Mouse (Mus musculus) liver, embryonic 15.5 days (tissue): Measurements from ENCODE around the gene Phc3. TPM values are rescaled to one million over a fixed set of nuclear protein-coding genes. Genes with fewer than 3 reads are reported as not detected.
"Not testable (repeated sequence)": the region's sequence is repeated elsewhere in the genome, so short reads cannot be mapped to it uniquely, and the experiment has no call there.

Experiments
- ATAC-seq: fragments of 200-750 bp; cut with Nextera tagmentation; 2 replicates; pipeline ENCODE4 v1.8.0; 2017; ENCODE audit warnings: moderate number of reproducible peaks, mild to moderate bottlenecking, moderate library complexity; ENCODE audit not compliant: insufficient read depth
- H3K27ac ChIP-seq: fragments of 300-500 bp; sonication (generic); replicated peaks from 2 replicates; pipeline ENCODE4 v1.5.1; 2015; ENCODE audit warnings: mild to moderate bottlenecking, inconsistent platforms
- H3K27me3 ChIP-seq: fragments of 300-500 bp; sonication (generic); 2 replicates; pipeline ENCODE4 v1.6.1; 2015; ENCODE audit warnings: mild to moderate bottlenecking, inconsistent platforms
- H3K36me3 ChIP-seq: fragments of 300-500 bp; sonication (generic); replicated peaks from 2 replicates; pipeline ENCODE4 v1.6.1; 2015; ENCODE audit warnings: moderate library complexity, mild to moderate bottlenecking, inconsistent platforms
- H3K4me1 ChIP-seq: fragments of 300-500 bp; sonication (generic); replicated peaks from 2 replicates; pipeline ENCODE4 v1.6.1; 2015; ENCODE audit warnings: inconsistent platforms
- H3K4me2 ChIP-seq: fragments of 300-500 bp; sonication (generic); 2 replicates; pipeline ENCODE4 v1.6.1; 2015; ENCODE audit warnings: moderate library complexity, mild to moderate bottlenecking, inconsistent platforms
- H3K4me3 ChIP-seq: fragments of 300-500 bp; sonication (generic); replicated peaks from 2 replicates; pipeline ENCODE4 v1.5.1; 2015; ENCODE audit warnings: mild to moderate bottlenecking, inconsistent platforms
- H3K9ac ChIP-seq: fragments of 300-500 bp; sonication (generic); 2 replicates; pipeline ENCODE4 v1.6.1; 2015; ENCODE audit warnings: moderate library complexity, mild to moderate bottlenecking, inconsistent platforms
- H3K9me3 ChIP-seq: fragments of 300-500 bp; sonication (generic); replicated peaks from 2 replicates; pipeline ENCODE4 v1.6.1; 2016; ENCODE audit warnings: inconsistent platforms
- WGBS: fragments of 180-500 bp; shearing (Covaris S2); methylation state at CpG from one replicate; pipeline ENCODE4 v1.1.7; 2015; ENCODE audit warnings: mixed read lengths; ENCODE audit not compliant: insufficient replicate concordance; 5-methylcytosine and 5-hydroxymethylcytosine counted together
- polyA plus RNA-seq: library from polyadenylated mRNA; unstranded; fragments of >200 nt; fragmentation: Nextera tagmentation; extraction: Ambion mirVana; gene quantifications from 2 replicates; pipeline ENCODE4 v1.2.1, GENCODE M21; 2015

Phc3 gene
- polyA plus RNA-seq, 1 experiment from 2014 or later: 1.8 TPM

- Histone ChIP-seq H3K4me2 (no peak overlapping the region), H3K27ac (no peak overlapping the region), H3K9ac (no peak overlapping the region), H3K9me3 (no peaks in the 10 kb centered on the region), H3K27me3 (no peaks in the 10 kb centered on the region), H3K4me1 (peaks cover 7% of the 10 kb centered on the region; the same call in 1 of the 2 replicates), H3K4me3 (no peak overlapping the region), H3K36me3 (no peaks in the 10 kb centered on the region)
- 71% methylated on average over 5 of the region's 5 CpGs for WGBS
- ATAC-seq: no peak
Observed at GRCm38 (mm10) chr3:30868176-30868575, 101.0 kb downstream of the Phc3 start.

GRCm38 (mm10) chr3:30864640-30865039, 104.6 kb downstream of the Phc3 start:
- H3K4me3 ChIP-seq: no peak overlapping the region
- H3K9me3 ChIP-seq: no peaks in the 10 kb centered on the region
- no peaks in the 10 kb centered on the region for H3K36me3 ChIP-seq
- no peaks in the 10 kb centered on the region for H3K27me3 ChIP-seq
- no peak overlapping the region for H3K9ac ChIP-seq
- peaks cover 7% of the 10 kb centered on the region; the same call in 1 of the 2 replicates for H3K4me1 ChIP-seq
- peak; percentile 28; the same call in 1 of the 2 replicates for ATAC-seq
- no peak overlapping the region for H3K4me2 ChIP-seq
- peak overlapping the region; percentile 29; the same call in 1 of the 2 replicates for H3K27ac ChIP-seq
- whole genome bisulfite sequencing: 18% methylated on average over 1 of the region's 1 CpGs

- H3K4me2 ChIP-seq: no peak overlapping the region
- H3K4me3 ChIP-seq: no peak overlapping the region
- H3K27me3 ChIP-seq: no peaks in the 10 kb centered on the region
- peaks cover 7% of the 10 kb centered on the region; the same call in 1 of the 2 replicates for H3K4me1 ChIP-seq
- H3K9ac ChIP-seq: no peak overlapping the region
- no peak overlapping the region for H3K27ac ChIP-seq
- 35% methylated on average over 5 of the region's 5 CpGs for WGBS
- H3K36me3 ChIP-seq: no peaks in the 10 kb centered on the region
- H3K9me3 ChIP-seq: no peaks in the 10 kb centered on the region
- ATAC-seq: no peak
Observed at GRCm38 (mm10) chr3:30863712-30864435, 105.3 kb downstream of the Phc3 start.

- no peak for ATAC-seq
- no peaks in the 10 kb centered on the region for H3K36me3 ChIP-seq
- no peak overlapping the region for H3K27ac ChIP-seq
- WGBS: 45% methylated on average over 4 of the region's 4 CpGs
- H3K4me2 ChIP-seq: no peak overlapping the region
- H3K9me3 ChIP-seq: no peaks in the 10 kb centered on the region
- no peak overlapping the region for H3K4me3 ChIP-seq
- H3K27me3 ChIP-seq: peaks cover 14% of the 10 kb centered on the region
- no peak overlapping the region for H3K9ac ChIP-seq
- H3K4me1 ChIP-seq: peaks cover 15% of the 10 kb centered on the region
Observed at GRCm38 (mm10) chr3:30860705-30861104, 108.5 kb downstream of the Phc3 start.

DNA sequence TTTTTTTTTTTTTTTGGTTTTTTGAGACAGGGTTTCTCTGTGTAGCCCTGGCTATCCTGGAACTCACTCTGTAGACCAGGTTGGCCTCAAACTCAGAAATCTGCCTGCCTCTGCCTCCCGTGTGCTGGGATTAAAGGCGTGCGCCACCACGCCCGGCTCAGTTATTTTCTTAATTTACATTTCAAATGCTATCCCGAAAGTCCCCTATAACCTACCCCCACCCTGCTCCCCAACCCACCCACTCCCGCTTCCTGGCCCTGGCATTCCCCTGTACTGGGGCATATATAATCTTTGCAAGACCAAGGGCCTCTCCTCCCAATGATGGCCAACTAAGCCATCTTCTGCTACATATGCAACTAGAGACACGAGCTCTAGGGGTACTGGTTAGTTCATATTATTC, 109.6 kb downstream of the Phc3 start:
- WGBS: 75% methylated on average over 8 of the region's 8 CpGs
- ATAC-seq, H3K4me3 ChIP-seq, H3K36me3 ChIP-seq, H3K9me3 ChIP-seq, H3K27ac ChIP-seq, H3K9ac ChIP-seq, H3K4me2 ChIP-seq: not testable (repeated sequence)
- peaks cover 22% of the 10 kb centered on the region for H3K4me1 ChIP-seq
- peaks cover 25% of the 10 kb centered on the region for H3K27me3 ChIP-seq

DNA sequence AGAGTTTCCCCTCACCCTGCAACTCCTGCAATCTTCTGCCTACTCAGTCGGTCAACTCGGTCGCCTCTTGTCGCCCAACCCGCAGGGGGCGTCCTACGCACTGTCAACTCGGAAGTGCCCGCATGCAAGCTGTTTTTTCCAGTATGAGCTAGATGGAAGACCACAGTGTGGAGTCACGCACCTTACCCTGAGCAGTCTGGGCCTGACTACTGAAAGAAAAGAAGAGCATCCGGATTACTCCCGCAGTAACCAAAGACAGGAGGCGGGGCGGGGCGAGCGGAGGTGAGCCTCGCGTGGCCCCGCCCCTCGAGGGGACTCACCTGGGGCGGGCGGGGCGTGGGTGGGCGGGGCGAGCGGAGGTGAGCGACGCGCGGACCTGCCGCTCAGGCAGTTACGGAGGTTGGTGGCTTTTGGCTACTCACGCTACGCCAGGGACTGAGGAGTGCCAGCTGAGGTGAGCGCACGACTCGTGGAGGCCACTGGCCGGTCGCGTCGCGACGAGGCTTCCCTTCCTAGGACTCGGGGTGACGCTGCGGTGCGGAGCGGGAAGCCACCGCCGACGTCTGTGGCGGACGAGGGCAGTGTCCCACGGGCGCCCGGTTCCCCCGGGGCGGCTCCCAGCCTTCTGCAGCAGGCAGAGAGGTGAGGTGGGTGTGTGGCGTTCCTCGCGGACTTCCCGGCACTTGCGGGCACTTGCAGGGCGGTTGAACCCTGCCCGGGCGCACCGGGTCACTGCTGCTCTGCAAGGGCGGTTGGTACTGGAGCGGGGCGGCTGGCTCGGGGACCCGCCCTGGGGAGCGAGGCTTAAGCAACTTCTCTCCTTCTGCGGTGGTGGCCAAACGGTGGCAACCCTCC, 113.4 kb downstream of the Phc3 start, which contains the start of gene Gpr160:
Gene Gpr160, plus strand, starts transcription at position 347 of the 855 bp plus-strand sequence.
- H3K9ac ChIP-seq: peak within 1 kb of the TSS; percentile 53
- peaks cover 15% of the 10 kb centered on the region for H3K4me1 ChIP-seq
- no peaks in the 10 kb centered on the region for H3K9me3 ChIP-seq
- H3K4me2 ChIP-seq: peak within 1 kb of the TSS; percentile 82
- ATAC-seq: peak; percentile 76
- H3K4me3 ChIP-seq: peak within 1 kb of the TSS; percentile 61
- H3K36me3 ChIP-seq: no peaks in the 10 kb centered on the region
- H3K27me3 ChIP-seq: peaks cover 42% of the 10 kb centered on the region
- H3K27ac ChIP-seq: 0 out of 2 replicates have a peak within 1 kb of the TSS, but pooled peaks have one; percentile 14
- WGBS: under 1% methylated on average over 75 of the region's 75 CpGs

GRCm38 (mm10) chr3:30853596-30853995, 115.6 kb downstream of the Phc3 start:
- no peak for ATAC-seq
- WGBS: 65% methylated on average over 5 of the region's 5 CpGs

DNA sequence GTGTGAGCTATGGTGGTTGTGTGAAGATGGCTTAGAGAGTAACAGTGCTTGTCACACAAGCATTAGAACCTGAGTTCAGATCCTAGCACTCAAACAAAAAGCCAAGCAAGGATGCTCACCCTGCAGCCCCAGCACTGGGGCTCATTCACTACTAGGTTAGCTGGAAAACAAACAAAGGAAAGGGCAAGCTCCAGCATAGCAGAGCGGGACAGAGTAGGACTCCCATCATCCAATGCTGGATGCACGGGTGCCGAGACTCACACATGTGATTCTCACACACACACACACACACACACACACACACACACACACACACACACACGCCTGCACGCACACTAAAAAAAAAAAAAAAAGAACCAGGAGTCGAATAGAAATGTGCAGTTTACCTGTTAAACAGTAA, 117.8 kb downstream of the Phc3 start:
- Histone ChIP-seq H3K9ac (no peak overlapping the region), H3K4me1 (peaks cover 15% of the 10 kb centered on the region), H3K27ac (no peak overlapping the region), H3K36me3 (no peaks in the 10 kb centered on the region), H3K27me3 (peaks cover 35% of the 10 kb centered on the region), H3K4me3 (no peak overlapping the region), H3K9me3 (no peaks in the 10 kb centered on the region), H3K4me2 (no peak overlapping the region)
- 43% methylated on average over 6 of the region's 6 CpGs for WGBS
- ATAC-seq: no peak

More at GRCm38 (mm10) chr3:30853596-30853995, 115.6 kb downstream of the Phc3 start:
- Histone ChIP-seq H3K4me1 (peaks cover 15% of the 10 kb centered on the region), H3K4me3 (no peak overlapping the region), H3K27me3 (peaks cover 42% of the 10 kb centered on the region), H3K27ac (no peak overlapping the region), H3K9ac (no peak overlapping the region), H3K36me3 (no peaks in the 10 kb centered on the region), H3K4me2 (no peak overlapping the region), H3K9me3 (no peaks in the 10 kb centered on the region)

Other genes starting within 250 kb of the Phc3 start
- 0.03 and 0.07 TPM in 2 replicates for gene Samd7, start 223.1 kb downstream of the Phc3 start, polyA plus RNA-seq
- gene Sec62, start 176.5 kb downstream of the Phc3 start, polyA plus RNA-seq: 34.4 and 50.2 TPM in 2 replicates
- gene Gpr160, start 113.5 kb downstream of the Phc3 start, polyA plus RNA-seq: 5.5 and 5.8 TPM in 2 replicates
- 5.1 and 5.4 TPM in 2 replicates for gene Prkci, start 26.3 kb upstream of the Phc3 start, polyA plus RNA-seq
- gene Skil, start 125.6 kb upstream of the Phc3 start, polyA plus RNA-seq: 4.3 TPM in 2 replicates
- 0.13 and 0.20 TPM in 2 replicates for gene Cldn11, start 180.5 kb upstream of the Phc3 start, polyA plus RNA-seq